Mouse (Mus musculus) hindbrain, embryonic 14.5 days (tissue): ENCODE measurements at regions not wholly inside any gene's neighbourhood (a gene's known extent, or its start where the extent isn't known, plus 50 kb on each side); places are given as distances from the start of the nearest gene placed in this dataset.
A peak's percentile ranks its signal among the peaks of the same experiment; 100 is the strongest.

Experiments
- ATAC-seq: fragments of 200-750 bp; cut with Nextera tagmentation; 2 replicates; pipeline ENCODE4 v1.8.0; 2017; ENCODE audit warnings: moderate number of reproducible peaks, mild to moderate bottlenecking, moderate TSS enrichment, moderate library complexity; ENCODE audit not compliant: low FRiP score
- DNase-seq: peaks from one replicate; pipeline ENCODE4 v3.0.0-alpha.2; 2015; ENCODE audit warnings: low spot score
- H3K27ac ChIP-seq: fragments of 300-500 bp; sonication (generic); 2 replicates; pipeline ENCODE4 v1.5.1; 2014; ENCODE audit warnings: mild to moderate bottlenecking, moderate library complexity
- H3K27me3 ChIP-seq: fragments of 300-500 bp; sonication (generic); 2 replicates; pipeline ENCODE4 v1.6.1; 2014; ENCODE audit warnings: mild to moderate bottlenecking, low read length, mixed read lengths; ENCODE audit not compliant: control insufficient read depth, insufficient read depth
- H3K36me3 ChIP-seq: fragments of 300-500 bp; sonication (generic); replicated peaks from 2 replicates; pipeline ENCODE4 v1.6.1; 2014; ENCODE audit not compliant: control insufficient read depth, insufficient read depth
- H3K4me1 ChIP-seq: fragments of 300-500 bp; sonication (generic); replicated peaks from 2 replicates; pipeline ENCODE4 v1.6.1; 2014; ENCODE audit warnings: antibody characterized with exemption, low read length, mixed read lengths; ENCODE audit not compliant: control insufficient read depth, insufficient read depth
- H3K4me2 ChIP-seq: fragments of 300-500 bp; sonication (generic); replicated peaks from 2 replicates; pipeline ENCODE4 v1.6.1; 2014; ENCODE audit warnings: mild to moderate bottlenecking, moderate library complexity
- H3K4me3 ChIP-seq: fragments of 300-500 bp; sonication (generic); replicated peaks from 2 replicates; pipeline ENCODE4 v1.5.1; 2014; ENCODE audit warnings: mild to moderate bottlenecking, low read length
- H3K9ac ChIP-seq: fragments of 300-500 bp; sonication (generic); 2 replicates; pipeline ENCODE4 v1.6.1; 2014
- H3K9me3 ChIP-seq: fragments of 300-500 bp; sonication (generic); 2 replicates; pipeline ENCODE4 v1.6.1; 2016; ENCODE audit warnings: low read length; ENCODE audit not compliant: control insufficient read depth
- WGBS: fragments of 180-500 bp; shearing (Covaris S2); extraction: QIAGEN DNeasy Blood & Tissue Kit; methylation state at CpG from one replicate; pipeline ENCODE4 v1.1.7; 2014; 5-methylcytosine and 5-hydroxymethylcytosine counted together

- DNase-seq = no peak
- no peaks in the 10 kb centered on the region for H3K9me3 ChIP-seq
- no peak overlapping the region for H3K4me2 ChIP-seq
- WGBS = 38% methylated on average over 3 of the region's 3 CpGs
- no peaks in the 10 kb centered on the region for H3K36me3 ChIP-seq
- H3K27me3 ChIP-seq = no peaks in the 10 kb centered on the region
- no peak overlapping the region for H3K27ac ChIP-seq
- H3K4me3 ChIP-seq = no peak overlapping the region
- no peak overlapping the region for H3K9ac ChIP-seq
- H3K4me1 ChIP-seq = no peaks in the 10 kb centered on the region
- no peak for ATAC-seq
Observed at GRCm38 (mm10) chr5:46431644-46432367, 574.4 kb upstream of the Lcorl start.

- ATAC-seq = peak; percentile 43; the same call in 1 of the 2 replicates
- Histone ChIP-seq H3K27me3 (no peaks in the 10 kb centered on the region), H3K4me2 (no peak overlapping the region), H3K9me3 (no peaks in the 10 kb centered on the region), H3K9ac (no peak overlapping the region), H3K4me3 (no peak overlapping the region), H3K4me1 (no peaks in the 10 kb centered on the region), H3K27ac (no peak overlapping the region), H3K36me3 (no peaks in the 10 kb centered on the region)
- DNase-seq = no peak
- 38% methylated on average over 3 of the region's 3 CpGs for WGBS
Observed at GRCm38 (mm10) chr5:46422738-46423137, 565.3 kb upstream of the Lcorl start.

DNA sequence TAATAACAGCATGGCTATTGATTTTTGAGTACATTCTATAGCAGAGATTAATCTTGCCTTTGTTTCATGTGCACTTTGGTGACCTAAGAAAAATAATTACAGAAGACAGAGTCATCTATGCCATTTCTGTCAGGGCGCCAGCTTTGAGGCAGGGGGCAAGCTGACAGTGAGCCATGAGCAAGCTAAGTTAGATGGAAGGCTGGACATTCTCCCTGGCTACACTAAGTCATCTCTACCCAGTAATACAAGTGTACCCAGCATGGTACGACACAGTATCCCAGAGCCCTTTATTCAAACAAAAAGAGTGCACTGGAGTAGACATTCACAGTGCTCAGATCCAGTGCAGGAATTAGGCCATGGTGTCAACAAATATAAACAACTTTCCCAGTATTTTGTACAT lies 549.6 kb upstream of the Lcorl start:
- no peak overlapping the region for H3K4me3 ChIP-seq

GRCm38 (mm10) chr5:46406404-46406803 lies 549.0 kb upstream of the Lcorl start:
- DNase-seq = no peak
- Histone ChIP-seq H3K9ac (no peak overlapping the region), H3K9me3 (no peaks in the 10 kb centered on the region), H3K4me2 (no peak overlapping the region), H3K27ac (no peak overlapping the region), H3K4me3 (no peak overlapping the region), H3K4me1 (no peaks in the 10 kb centered on the region), H3K36me3 (no peaks in the 10 kb centered on the region), H3K27me3 (no peaks in the 10 kb centered on the region)
- WGBS = 41% methylated on average over 3 of the region's 3 CpGs
- no peak for ATAC-seq

More for the DNA sequence above, 549.6 kb upstream of the Lcorl start:
- no peak overlapping the region for H3K4me2 ChIP-seq
- no peak overlapping the region for H3K9ac ChIP-seq
- 62% methylated on average over 2 of the region's 2 CpGs for WGBS
- H3K27me3 ChIP-seq = no peaks in the 10 kb centered on the region
- no peak for DNase-seq
- peak; percentile 57; the same call in 1 of the 2 replicates for ATAC-seq
- no peak overlapping the region for H3K27ac ChIP-seq
- H3K4me1 ChIP-seq = no peaks in the 10 kb centered on the region
- no peaks in the 10 kb centered on the region for H3K9me3 ChIP-seq
- H3K36me3 ChIP-seq = no peaks in the 10 kb centered on the region

GRCm38 (mm10) chr5:46386591-46386990 lies 529.2 kb upstream of the Lcorl start:
- ATAC-seq (no peak), DNase-seq (no peak)
- Histone ChIP-seq H3K27me3 (no peaks in the 10 kb centered on the region), H3K36me3 (no peaks in the 10 kb centered on the region), H3K4me2 (no peak overlapping the region), H3K9me3 (no peaks in the 10 kb centered on the region), H3K4me1 (no peaks in the 10 kb centered on the region), H3K9ac (no peak overlapping the region), H3K27ac (no peak overlapping the region), H3K4me3 (no peak overlapping the region)
- 56% methylated on average over 2 of the region's 2 CpGs for WGBS

DNA sequence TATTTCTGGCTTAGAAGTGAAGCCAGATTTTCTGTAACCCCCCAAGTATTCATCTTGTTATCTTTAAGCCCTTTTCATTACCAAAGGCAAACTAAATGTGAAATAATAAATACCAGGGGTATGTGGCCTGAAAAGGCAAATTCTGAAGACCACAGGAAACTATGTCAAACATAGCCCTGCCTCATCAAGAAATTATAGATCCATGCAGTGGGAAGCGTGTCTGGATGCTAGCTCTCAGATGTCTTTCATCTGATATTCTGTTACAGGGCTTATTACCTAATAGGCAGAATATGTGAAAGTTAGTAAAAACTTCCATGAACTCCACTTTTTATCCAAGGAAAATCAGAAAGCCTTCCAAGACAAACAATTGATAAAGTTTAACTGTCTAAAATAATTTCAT lies 509.9 kb upstream of the Lcorl start:
- no peak for DNase-seq
- H3K36me3 ChIP-seq = no peaks in the 10 kb centered on the region
- H3K4me1 ChIP-seq = no peaks in the 10 kb centered on the region
- no peak overlapping the region for H3K27ac ChIP-seq
- no peak overlapping the region for H3K4me3 ChIP-seq
- ATAC-seq = no peak
- no peaks in the 10 kb centered on the region for H3K27me3 ChIP-seq
- no peak overlapping the region for H3K4me2 ChIP-seq
- no peaks in the 10 kb centered on the region for H3K9me3 ChIP-seq
- 89% methylated on average over 1 of the region's 1 CpGs for WGBS
- H3K9ac ChIP-seq = no peak overlapping the region

- no peak overlapping the region for H3K27ac ChIP-seq
- H3K9me3 ChIP-seq = no peaks in the 10 kb centered on the region
- no peak overlapping the region for H3K9ac ChIP-seq
- no peaks in the 10 kb centered on the region for H3K4me1 ChIP-seq
- no peaks in the 10 kb centered on the region for H3K36me3 ChIP-seq
- no peaks in the 10 kb centered on the region for H3K27me3 ChIP-seq
- no peak overlapping the region for H3K4me3 ChIP-seq
- H3K4me2 ChIP-seq = no peak overlapping the region
- ATAC-seq (no peak), DNase-seq (no peak)
- 87% methylated on average over 2 of the region's 2 CpGs for WGBS
Observed at GRCm38 (mm10) chr5:46363661-46364060, 506.2 kb upstream of the Lcorl start.

DNA sequence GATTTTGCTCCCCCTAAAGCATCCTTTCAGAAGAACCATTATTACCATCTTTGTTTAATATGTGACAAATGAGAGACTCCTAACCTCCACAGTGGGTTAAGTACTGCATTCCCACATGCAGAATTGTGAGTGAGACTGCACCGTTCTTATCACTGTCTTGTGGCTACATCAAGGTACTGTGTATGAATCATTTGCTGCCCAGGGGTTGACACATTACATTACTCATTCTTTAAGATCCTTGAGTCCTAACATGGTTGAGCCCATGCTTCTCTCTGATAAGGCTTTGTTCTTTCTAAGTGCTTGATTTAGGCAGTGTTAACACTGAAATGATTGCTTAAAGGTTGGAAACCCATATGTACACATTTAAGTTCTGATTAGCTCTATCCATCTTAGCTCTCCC lies 504.2 kb upstream of the Lcorl start:
- no peaks in the 10 kb centered on the region for H3K36me3 ChIP-seq
- DNase-seq (no peak), ATAC-seq (no peak)
- no peak overlapping the region for H3K9ac ChIP-seq
- H3K4me1 ChIP-seq = no peaks in the 10 kb centered on the region
- no peak overlapping the region for H3K4me2 ChIP-seq
- no peaks in the 10 kb centered on the region for H3K9me3 ChIP-seq
- no peak overlapping the region for H3K4me3 ChIP-seq
- H3K27me3 ChIP-seq = no peaks in the 10 kb centered on the region
- H3K27ac ChIP-seq = no peak overlapping the region
- WGBS = 74% methylated on average over 1 of the region's 1 CpGs

DNA sequence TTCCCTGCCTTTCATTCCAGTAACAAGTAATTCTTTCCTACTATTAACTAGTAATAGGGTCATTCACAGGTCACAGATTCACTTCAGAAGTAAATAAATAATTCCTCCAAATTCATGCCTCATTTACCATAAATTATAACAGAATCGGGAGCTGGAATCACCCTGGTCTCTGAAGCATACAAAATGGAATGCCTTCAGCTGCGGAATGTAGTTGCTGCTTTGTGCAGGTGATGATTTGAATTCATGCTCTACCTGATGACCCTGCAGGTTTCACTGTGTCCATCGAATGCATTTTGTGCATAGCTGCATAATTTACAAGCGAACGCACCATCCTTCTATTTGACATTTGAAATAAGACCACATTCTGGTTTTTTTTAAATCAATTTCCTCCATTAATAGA lies 491.0 kb upstream of the Lcorl start:
- no peak overlapping the region for H3K4me3 ChIP-seq
- 44% methylated on average over 5 of the region's 5 CpGs for WGBS
- no peaks in the 10 kb centered on the region for H3K36me3 ChIP-seq
- no peak overlapping the region for H3K4me2 ChIP-seq
- ATAC-seq (no peak), DNase-seq (no peak)
- no peak overlapping the region for H3K27ac ChIP-seq
- no peak overlapping the region for H3K9ac ChIP-seq
- no peaks in the 10 kb centered on the region for H3K27me3 ChIP-seq
- no peaks in the 10 kb centered on the region for H3K9me3 ChIP-seq
- 0 out of 2 replicates have a peak, but pooled peaks cover 8% of the 10 kb centered on the region for H3K4me1 ChIP-seq
